In the genomic region with DNA sequence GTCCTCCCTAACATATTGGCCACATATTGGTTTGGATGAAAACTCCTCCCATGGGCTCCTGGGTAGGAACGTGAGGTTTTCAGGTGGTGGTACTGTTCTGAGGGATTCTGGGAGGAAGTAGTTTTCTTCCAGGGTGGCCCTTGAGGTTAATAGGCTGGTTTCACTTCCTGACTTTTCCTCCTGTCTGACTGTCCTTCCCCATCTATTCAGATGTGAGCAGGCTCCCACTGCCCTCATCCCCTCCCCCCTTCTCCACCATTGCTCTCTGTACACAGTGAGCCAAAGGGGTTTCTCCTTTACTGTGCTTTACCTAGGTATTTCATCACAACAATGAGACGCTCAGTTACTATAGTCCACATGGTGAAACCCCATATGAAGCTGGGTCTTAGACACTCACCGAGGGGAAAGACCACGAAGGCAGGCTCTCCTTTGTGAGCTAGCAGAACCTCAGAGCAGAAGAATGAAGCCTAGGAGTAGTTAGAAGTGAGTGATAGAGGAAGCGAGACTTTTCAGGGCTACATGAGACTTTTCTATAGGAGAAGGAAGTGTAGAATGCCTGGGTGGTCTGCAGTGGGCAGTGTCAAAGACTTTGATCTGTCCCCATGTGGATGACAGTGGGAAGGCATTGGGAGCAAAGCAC, we compare ENCODE assay signal across 29 mouse cellular contexts.
DNase-seq lines count a peak whose midpoint lies in the region; ATAC-seq lines count a peak whose summit lies in the region.
"Had no signal": no experiment of that assay in that cellular context is flagged by ENCODE, and none has a peak within 500 bp of the region (broad histone marks: within the 10 kb centered on the region; RNA-seq: fewer than 3 reads in every experiment).

No protein-coding gene starts in this region.

- WGBS in hindbrain, embryonic 11.5 days: 78% methylated on average over 5 of the region's 5 CpGs

- H3K4me2 ChIP-seq in hindbrain, embryonic 11.5 days (replicated peaks; ENCODE audit: low read depth, low read length): no peak overlapping the region
- H3K4me2 ChIP-seq: embryonic facial prominence, embryonic 12.5 days; embryonic facial prominence, embryonic 15.5 days; heart, embryonic 12.5 days; heart, embryonic 15.5 days; hindbrain, embryonic 14.5 days had no signal

- H3K4me3 ChIP-seq in hindbrain, embryonic 11.5 days (ENCODE audit: low read depth, low read length): no peak overlapping the region
- H3K4me3 ChIP-seq: embryonic facial prominence, embryonic 12.5 days; embryonic facial prominence, embryonic 15.5 days; gastrocnemius, adult 2 months; heart, embryonic 12.5 days; heart, embryonic 15.5 days; hindbrain, embryonic 10.5 days had no signal

- H3K36me3 ChIP-seq in hindbrain, embryonic 11.5 days (ENCODE audit: control insufficient read depth, insufficient read depth, low read length): no peaks in the 10 kb centered on the region
- H3K36me3 ChIP-seq: embryonic facial prominence, embryonic 12.5 days; embryonic facial prominence, embryonic 15.5 days; G1E; heart, embryonic 12.5 days; heart, embryonic 15.5 days; hindbrain, embryonic 10.5 days had no signal

- no peak overlapping the region for H3K9ac ChIP-seq in hindbrain, embryonic 11.5 days (ENCODE audit: low read depth, low read length)
- H3K9ac ChIP-seq: embryonic facial prominence, embryonic 12.5 days; embryonic facial prominence, embryonic 15.5 days; forebrain, postnatal 0 days; heart, embryonic 12.5 days; heart, embryonic 15.5 days; hindbrain, embryonic 14.5 days had no signal

- peak; percentile 69 for ATAC-seq in common myeloid progenitor, adult 5-6 weeks (replicated peaks; ENCODE audit: low read depth, poor library complexity, severe bottlenecking)
- peak; percentile 60 for ATAC-seq in megakaryocyte progenitor cell, adult 5-6 weeks (replicated peaks; ENCODE audit: poor library complexity)
- ATAC-seq in activated CD4-positive, CD25-positive, alpha-beta regulatory T cell, adult 4 months: no peak
- ATAC-seq in hindbrain, embryonic 11.5 days (ENCODE audit: low FRiP score): no peak
- ATAC-seq: forebrain, embryonic 14.5 days; forebrain, postnatal 0 days; hindbrain, postnatal 0 days; inflammation-experienced regulatory T-cells, adult 6 months; Patski had no signal

- H3K27ac ChIP-seq in hindbrain, embryonic 11.5 days (ENCODE audit: low read depth, low read length): no peak overlapping the region
- H3K27ac ChIP-seq: embryonic facial prominence, embryonic 12.5 days; embryonic facial prominence, embryonic 15.5 days; gastrocnemius, adult 2 months; heart, embryonic 15.5 days; hindbrain, embryonic 10.5 days; hindbrain, embryonic 14.5 days; hindbrain, postnatal 0 days had no signal

- H3K27me3 ChIP-seq in hindbrain, embryonic 11.5 days (ENCODE audit: control insufficient read depth, insufficient read depth, low read length): no peaks in the 10 kb centered on the region
- H3K27me3 ChIP-seq: embryonic facial prominence, embryonic 12.5 days; embryonic facial prominence, embryonic 15.5 days; heart, embryonic 12.5 days; heart, embryonic 15.5 days; Patski had no signal

- H3K9me3 ChIP-seq in hindbrain, embryonic 11.5 days (ENCODE audit: control insufficient read depth, low read length): no peaks in the 10 kb centered on the region
- H3K9me3 ChIP-seq: embryonic facial prominence, embryonic 12.5 days; embryonic facial prominence, embryonic 15.5 days; G1E; heart, embryonic 12.5 days; heart, embryonic 15.5 days; hindbrain, embryonic 10.5 days had no signal

- H3K4me1 ChIP-seq in hindbrain, embryonic 11.5 days (replicated peaks; ENCODE audit: control insufficient read depth, insufficient read depth, low read length): no peaks in the 10 kb centered on the region
- H3K4me1 ChIP-seq: embryonic facial prominence, embryonic 12.5 days; embryonic facial prominence, embryonic 15.5 days; heart, embryonic 12.5 days; heart, embryonic 15.5 days; hindbrain, embryonic 10.5 days had no signal

- peak; percentile 9 to 14 for DNase-seq in B cell, adult 2 months
- no peak for DNase-seq in left cerebral cortex, adult 8-10 months (ENCODE audit: low spot score in 2 of 2)
- DNase-seq in cerebellum, postnatal 10 days: no peak
- DNase-seq in hindbrain, embryonic 11.5 days (ENCODE audit: low spot score): no peak
- DNase-seq: adrenal gland, adult 2 months; adrenal gland, postnatal 14 days; cerebellum, adult 11-12 months; cerebellum, adult 8-10 months; cerebellum, postnatal 14 days; forebrain, postnatal 0 days; gastrocnemius, adult 2 months; gastrocnemius, postnatal 14 days; heart, adult 18-20 months; heart, postnatal 10 days; heart, postnatal 36 days had no signal

Comparison
In these comparisons a context has a peak if more than half of its experiments do, and no peak if none do; other contexts are left out.
1. DNase-seq: peak in B cell, adult 2 months (2 of 2); none in left cerebral cortex, adult 8-10 months (0 of 2), cerebellum, postnatal 10 days (0 of 2) and hindbrain, embryonic 11.5 days (single experiment).
2. ATAC-seq: peak in common myeloid progenitor, adult 5-6 weeks (single experiment) and megakaryocyte progenitor cell, adult 5-6 weeks (single experiment); none in activated CD4-positive, CD25-positive, alpha-beta regulatory T cell, adult 4 months (single experiment) and hindbrain, embryonic 11.5 days (single experiment).